Mouse (Mus musculus): Measurements from ENCODE around the gene Ear6. TPM values are rescaled to one million over a fixed set of nuclear protein-coding genes. Genes with fewer than 3 reads are reported as not detected.
"Not testable (repeated sequence)": the region's sequence is repeated elsewhere in the genome, so short reads cannot be mapped to it uniquely, and the experiment has no call there.

The Ear6 gene
- not detected in 2 replicates for polyA plus RNA-seq (2015; fragmentation: Nextera tagmentation; extraction: Ambion mirVana)

DNA sequence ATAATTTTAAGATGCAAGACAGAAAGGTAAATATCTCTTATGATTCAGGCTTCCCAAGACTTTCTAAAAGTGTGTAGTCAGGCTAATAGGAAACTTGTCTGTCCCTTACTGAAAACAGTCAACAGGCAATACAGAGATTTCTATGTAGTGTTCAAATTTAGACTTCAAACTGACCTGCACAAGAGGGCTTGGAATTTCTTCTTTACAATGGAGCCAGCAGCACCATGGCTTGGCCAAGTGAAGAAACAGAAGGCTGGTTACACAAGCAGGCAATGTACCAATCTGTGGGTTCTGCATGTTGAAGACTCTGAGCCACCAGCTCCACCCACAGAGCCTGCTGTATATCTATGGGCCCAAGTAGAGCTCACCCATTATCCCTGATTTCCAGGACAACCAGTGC, at the start of gene Ear6:
Gene Ear6, plus strand, starts transcription at position 301 of the 400 bp plus-strand sequence.
- Histone ChIP-seq H3K36me3 (ENCODE audit: control insufficient read depth, insufficient read depth, low read length) (no peaks in the 10 kb centered on the region), H3K27ac (ENCODE audit: low read length) (no peak within 1 kb of the TSS), H3K4me3 (ENCODE audit: low read depth, low read length) (no peak within 1 kb of the TSS), H3K4me1 (ENCODE audit: control insufficient read depth, insufficient read depth, low read length) (no peaks in the 10 kb centered on the region), H3K4me2 (ENCODE audit: low read length) (no peak within 1 kb of the TSS), H3K9me3 (replicated peaks; ENCODE audit: control insufficient read depth, low read length, poor library complexity, severe bottlenecking) (no peaks in the 10 kb centered on the region), H3K27me3 (ENCODE audit: control insufficient read depth, insufficient read depth, low read depth, low read length) (no peaks in the 10 kb centered on the region), H3K9ac (ENCODE audit: low read depth, low read length) (no peak within 1 kb of the TSS)
- no peak for ATAC-seq

DNA sequence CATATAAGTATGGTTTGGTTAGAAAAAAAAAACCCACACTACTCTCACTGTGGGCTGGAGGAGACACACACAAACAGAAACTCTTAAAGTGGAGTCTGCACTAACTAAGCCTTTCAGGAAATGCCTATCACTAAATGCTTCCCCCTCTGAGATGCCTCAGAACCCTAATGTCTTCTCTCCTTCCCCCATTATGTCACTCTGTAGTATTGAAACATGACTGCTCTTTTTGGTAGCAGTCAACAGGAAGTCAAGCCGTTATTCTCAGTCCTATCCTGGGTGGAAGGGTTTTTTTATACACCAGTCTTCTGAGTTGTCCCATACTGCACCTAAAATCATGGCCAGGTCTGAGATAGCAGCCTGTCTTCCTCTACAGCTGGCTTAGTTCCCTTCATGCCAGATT, 26.9 kb upstream of the Ear6 start:
- Histone ChIP-seq H3K4me1 (ENCODE audit: control insufficient read depth, insufficient read depth, low read length) (no peaks in the 10 kb centered on the region), H3K27me3 (ENCODE audit: control insufficient read depth, insufficient read depth, low read depth, low read length) (no peaks in the 10 kb centered on the region), H3K9ac (ENCODE audit: low read depth, low read length) (no peak overlapping the region), H3K4me3 (ENCODE audit: low read depth, low read length) (no peak overlapping the region), H3K36me3 (ENCODE audit: control insufficient read depth, insufficient read depth, low read length) (no peaks in the 10 kb centered on the region), H3K9me3 (replicated peaks; ENCODE audit: control insufficient read depth, low read length, poor library complexity, severe bottlenecking) (no peaks in the 10 kb centered on the region), H3K27ac (ENCODE audit: low read length) (no peak overlapping the region), H3K4me2 (ENCODE audit: low read length) (no peak overlapping the region)
- WGBS: 92% methylated on average over 1 of the region's 1 CpGs
- no peak for ATAC-seq

DNA sequence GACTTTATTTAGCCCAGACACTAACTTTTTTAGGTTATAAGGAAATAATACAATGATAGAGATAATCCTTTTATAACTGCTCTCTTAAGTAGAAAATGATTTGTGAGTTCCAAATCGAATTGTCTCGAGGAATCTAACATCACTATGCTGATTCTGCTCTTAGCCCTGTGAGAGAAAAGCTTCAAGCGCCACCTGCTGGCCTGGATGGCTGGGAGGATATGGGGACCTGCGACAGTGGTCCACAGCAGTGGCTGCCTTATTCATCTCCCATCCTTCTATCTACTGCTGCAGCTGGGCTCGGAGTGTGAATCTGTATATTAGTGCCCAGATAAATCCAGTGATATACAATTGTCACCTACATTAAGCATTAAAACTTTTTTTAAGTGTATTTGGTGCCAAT, 25.7 kb upstream of the Ear6 start:
- peak; percentile 67; the same call in 1 of the 2 replicates for ATAC-seq
- not testable (repeated sequence) for H3K9me3 ChIP-seq (replicated peaks; ENCODE audit: control insufficient read depth, low read length, poor library complexity, severe bottlenecking); H3K27ac ChIP-seq (ENCODE audit: low read length); H3K4me3 ChIP-seq (ENCODE audit: low read depth, low read length); H3K9ac ChIP-seq (ENCODE audit: low read depth, low read length); H3K4me2 ChIP-seq (ENCODE audit: low read length); H3K4me1 ChIP-seq (ENCODE audit: control insufficient read depth, insufficient read depth, low read length); H3K27me3 ChIP-seq (ENCODE audit: control insufficient read depth, insufficient read depth, low read depth, low read length); H3K36me3 ChIP-seq (ENCODE audit: control insufficient read depth, insufficient read depth, low read length)
- 40% methylated on average over 5 of the region's 5 CpGs for WGBS

DNA sequence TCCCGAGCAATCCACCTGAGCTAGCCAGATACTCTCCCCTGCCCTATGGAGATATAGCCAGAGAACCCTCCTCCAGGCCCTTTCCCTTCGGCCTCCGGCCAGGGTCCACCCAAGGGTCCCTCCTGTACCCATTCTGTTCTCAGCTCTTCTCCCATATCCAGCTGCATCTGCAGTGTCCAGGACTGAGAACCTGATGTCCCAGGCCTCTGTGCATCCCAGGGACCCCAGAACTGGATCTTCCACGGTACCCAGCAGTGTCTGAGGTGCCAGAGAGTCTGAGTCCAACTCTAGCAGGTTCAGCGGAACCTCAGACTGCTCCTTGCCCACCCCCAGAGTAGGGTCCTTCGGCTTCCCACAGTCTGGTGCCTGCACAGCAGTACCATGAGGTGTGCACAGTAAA, 24.3 kb upstream of the Ear6 start:
- H3K9ac ChIP-seq (ENCODE audit: low read depth, low read length): no peak overlapping the region
- H3K4me3 ChIP-seq (ENCODE audit: low read depth, low read length): no peak overlapping the region
- H3K27me3 ChIP-seq (ENCODE audit: control insufficient read depth, insufficient read depth, low read depth, low read length): no peaks in the 10 kb centered on the region
- no peaks in the 10 kb centered on the region for H3K9me3 ChIP-seq (replicated peaks; ENCODE audit: control insufficient read depth, low read length, poor library complexity, severe bottlenecking)
- no peak overlapping the region for H3K27ac ChIP-seq (ENCODE audit: low read length)
- H3K4me1 ChIP-seq (ENCODE audit: control insufficient read depth, insufficient read depth, low read length): no peaks in the 10 kb centered on the region
- ATAC-seq: no peak
- WGBS: 84% methylated on average over 6 of the region's 6 CpGs
- no peak overlapping the region for H3K4me2 ChIP-seq (ENCODE audit: low read length)
- H3K36me3 ChIP-seq (ENCODE audit: control insufficient read depth, insufficient read depth, low read length): no peaks in the 10 kb centered on the region

DNA sequence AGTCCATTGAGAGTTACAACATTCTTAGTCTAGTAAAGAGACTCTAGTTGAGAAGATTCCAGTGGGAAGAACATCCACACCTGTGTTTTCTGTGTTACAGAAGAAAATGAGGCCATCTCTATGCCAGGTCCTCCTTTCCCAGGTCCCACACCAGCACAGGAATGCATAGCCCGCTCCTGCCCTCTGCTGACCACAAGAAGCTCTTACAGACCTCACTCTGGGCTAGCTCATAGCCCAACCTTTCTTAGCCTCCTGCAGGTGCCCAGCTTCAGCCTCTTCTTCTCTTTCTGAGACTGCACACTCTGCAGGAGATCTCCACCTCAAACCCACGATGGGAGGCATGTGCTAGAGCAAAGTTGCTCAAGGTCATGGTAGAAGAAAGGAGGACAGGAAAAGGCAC, 15.0 kb upstream of the Ear6 start:
- WGBS: 34% methylated on average over 2 of the region's 2 CpGs

DNA sequence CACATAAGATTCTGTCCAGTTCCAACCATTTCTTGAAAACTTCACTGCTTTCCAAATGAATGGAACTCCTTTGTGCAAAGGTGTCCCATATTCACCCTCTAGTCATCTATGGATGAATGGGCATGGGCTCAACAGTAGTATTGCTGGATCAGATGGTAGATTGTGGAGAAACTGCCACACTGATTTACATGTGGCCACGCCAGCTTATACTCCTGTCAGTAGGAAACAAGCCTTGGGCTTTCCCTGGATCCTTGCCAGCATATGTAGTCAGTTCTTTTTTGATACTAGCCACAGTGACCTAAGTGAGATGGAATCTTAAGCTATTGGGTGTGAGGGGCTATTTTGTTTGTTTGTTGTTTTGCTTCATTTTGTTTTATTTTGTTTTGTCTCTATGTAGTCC, 11.2 kb upstream of the Ear6 start:
- Histone ChIP-seq H3K9me3 (replicated peaks; ENCODE audit: control insufficient read depth, low read length, poor library complexity, severe bottlenecking) (no peaks in the 10 kb centered on the region), H3K9ac (ENCODE audit: low read depth, low read length) (no peak overlapping the region), H3K27me3 (ENCODE audit: control insufficient read depth, insufficient read depth, low read depth, low read length) (no peaks in the 10 kb centered on the region), H3K27ac (ENCODE audit: low read length) (no peak overlapping the region), H3K4me1 (ENCODE audit: control insufficient read depth, insufficient read depth, low read length) (no peaks in the 10 kb centered on the region), H3K4me3 (ENCODE audit: low read depth, low read length) (no peak overlapping the region), H3K36me3 (ENCODE audit: control insufficient read depth, insufficient read depth, low read length) (no peaks in the 10 kb centered on the region), H3K4me2 (ENCODE audit: low read length) (no peak overlapping the region)
- WGBS: 75% methylated on average over 1 of the region's 1 CpGs
- no peak for ATAC-seq

More for the DNA sequence above, 15.0 kb upstream of the Ear6 start:
- not testable (repeated sequence) for ATAC-seq; H3K36me3 ChIP-seq (ENCODE audit: control insufficient read depth, insufficient read depth, low read length); H3K9ac ChIP-seq (ENCODE audit: low read depth, low read length); H3K4me1 ChIP-seq (ENCODE audit: control insufficient read depth, insufficient read depth, low read length); H3K4me3 ChIP-seq (ENCODE audit: low read depth, low read length); H3K9me3 ChIP-seq (replicated peaks; ENCODE audit: control insufficient read depth, low read length, poor library complexity, severe bottlenecking); H3K27me3 ChIP-seq (ENCODE audit: control insufficient read depth, insufficient read depth, low read depth, low read length); H3K27ac ChIP-seq (ENCODE audit: low read length); H3K4me2 ChIP-seq (ENCODE audit: low read length)

DNA sequence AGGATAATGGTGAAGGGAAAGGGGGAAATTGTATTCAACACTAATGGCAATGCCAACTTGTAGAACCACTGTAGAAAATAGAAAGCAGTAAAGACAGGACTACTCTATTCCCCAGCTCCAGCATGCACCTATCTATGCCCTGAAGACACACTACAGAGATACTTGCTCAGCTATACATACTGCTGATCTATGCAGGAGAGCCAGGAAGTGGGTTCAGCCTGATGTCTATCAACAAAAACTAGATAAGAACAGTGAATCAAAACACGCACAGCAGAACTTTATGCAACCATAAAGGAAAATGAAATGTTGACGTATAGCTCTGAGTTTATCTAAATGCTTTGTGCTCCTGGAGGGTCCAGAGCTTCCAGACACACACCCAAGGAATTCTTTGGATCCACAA, 10.7 kb upstream of the Ear6 start:
- Histone ChIP-seq H3K4me1 (ENCODE audit: control insufficient read depth, insufficient read depth, low read length) (no peaks in the 10 kb centered on the region), H3K9me3 (replicated peaks; ENCODE audit: control insufficient read depth, low read length, poor library complexity, severe bottlenecking) (no peaks in the 10 kb centered on the region), H3K9ac (ENCODE audit: low read depth, low read length) (no peak overlapping the region), H3K27ac (ENCODE audit: low read length) (no peak overlapping the region), H3K4me3 (ENCODE audit: low read depth, low read length) (no peak overlapping the region), H3K36me3 (ENCODE audit: control insufficient read depth, insufficient read depth, low read length) (no peaks in the 10 kb centered on the region), H3K4me2 (ENCODE audit: low read length) (no peak overlapping the region), H3K27me3 (ENCODE audit: control insufficient read depth, insufficient read depth, low read depth, low read length) (no peaks in the 10 kb centered on the region)
- WGBS: 95% methylated on average over 2 of the region's 2 CpGs
- no peak for ATAC-seq

DNA sequence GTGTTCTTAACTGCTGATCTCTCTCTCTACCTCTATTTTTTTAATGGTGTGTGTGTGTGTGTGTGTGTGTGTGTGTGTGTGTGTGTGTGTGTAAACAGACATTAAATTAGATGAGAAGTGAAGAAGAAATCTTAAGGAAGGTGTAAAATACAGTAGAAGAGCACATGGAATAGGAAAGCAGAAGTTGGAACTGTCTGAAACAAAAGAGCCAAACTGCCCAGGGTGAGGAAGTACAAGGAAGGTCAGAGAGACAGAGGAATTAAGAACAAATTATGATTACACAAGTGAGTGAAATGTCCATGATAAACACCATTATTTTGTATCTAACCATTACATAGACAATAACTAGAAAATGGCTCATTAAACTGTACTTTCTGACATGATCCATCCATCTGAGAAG, 9.6 kb upstream of the Ear6 start:
- Histone ChIP-seq H3K27me3 (ENCODE audit: control insufficient read depth, insufficient read depth, low read depth, low read length) (no peaks in the 10 kb centered on the region), H3K27ac (ENCODE audit: low read length) (no peak overlapping the region), H3K9me3 (replicated peaks; ENCODE audit: control insufficient read depth, low read length, poor library complexity, severe bottlenecking) (no peaks in the 10 kb centered on the region), H3K4me2 (ENCODE audit: low read length) (no peak overlapping the region), H3K4me3 (ENCODE audit: low read depth, low read length) (no peak overlapping the region), H3K4me1 (ENCODE audit: control insufficient read depth, insufficient read depth, low read length) (no peaks in the 10 kb centered on the region), H3K9ac (ENCODE audit: low read depth, low read length) (no peak overlapping the region), H3K36me3 (ENCODE audit: control insufficient read depth, insufficient read depth, low read length) (no peaks in the 10 kb centered on the region)
- no peak for ATAC-seq

DNA sequence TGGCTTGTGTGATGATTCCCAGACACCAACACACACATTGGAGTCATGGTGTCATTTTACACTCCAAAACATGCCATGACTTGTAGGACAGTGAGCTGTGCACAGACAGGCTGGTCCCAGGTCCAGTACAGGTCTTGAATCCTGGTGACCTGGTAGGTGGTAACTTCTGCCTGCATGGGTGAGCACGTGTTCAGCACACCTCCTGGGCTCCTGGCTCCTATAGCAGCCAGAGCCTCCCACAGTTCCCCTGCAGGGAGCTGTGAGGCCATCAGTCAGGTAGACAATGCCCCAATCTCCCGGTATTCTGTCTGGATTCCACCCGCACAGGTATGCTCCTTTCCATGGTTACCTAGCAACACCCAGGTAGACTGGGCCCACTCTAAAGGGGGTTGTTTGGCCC, 6.9 kb upstream of the Ear6 start:
- Histone ChIP-seq H3K9me3 (replicated peaks; ENCODE audit: control insufficient read depth, low read length, poor library complexity, severe bottlenecking) (no peaks in the 10 kb centered on the region), H3K4me1 (ENCODE audit: control insufficient read depth, insufficient read depth, low read length) (no peaks in the 10 kb centered on the region), H3K4me2 (ENCODE audit: low read length) (no peak overlapping the region), H3K36me3 (ENCODE audit: control insufficient read depth, insufficient read depth, low read length) (no peaks in the 10 kb centered on the region), H3K27ac (ENCODE audit: low read length) (no peak overlapping the region), H3K27me3 (ENCODE audit: control insufficient read depth, insufficient read depth, low read depth, low read length) (no peaks in the 10 kb centered on the region), H3K4me3 (ENCODE audit: low read depth, low read length) (no peak overlapping the region), H3K9ac (ENCODE audit: low read depth, low read length) (no peak overlapping the region)
- WGBS: 80% methylated on average over 3 of the region's 3 CpGs
- ATAC-seq: no peak

DNA sequence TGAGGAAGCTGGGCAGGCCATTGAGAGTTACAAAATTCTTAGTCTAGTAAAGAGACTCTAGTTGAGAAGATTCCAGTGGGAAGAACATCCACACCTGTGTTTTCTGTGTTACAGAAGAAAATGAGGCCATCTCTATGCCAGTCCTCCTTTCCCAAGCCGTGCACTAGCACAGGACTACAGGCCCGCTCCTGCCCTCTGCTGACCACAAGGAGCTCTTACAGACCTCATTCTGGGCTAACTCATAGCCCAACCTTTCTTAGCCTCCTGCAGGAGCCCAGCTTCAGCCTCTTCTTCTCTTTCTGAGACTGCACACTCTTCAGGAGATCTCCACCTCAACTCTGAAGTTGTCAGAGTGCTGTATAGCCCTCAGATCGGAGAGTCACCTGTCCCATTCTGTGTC, 2.5 kb upstream of the Ear6 start:
- not testable (repeated sequence) for ATAC-seq; H3K36me3 ChIP-seq (ENCODE audit: control insufficient read depth, insufficient read depth, low read length); H3K4me3 ChIP-seq (ENCODE audit: low read depth, low read length); H3K4me1 ChIP-seq (ENCODE audit: control insufficient read depth, insufficient read depth, low read length); H3K9me3 ChIP-seq (replicated peaks; ENCODE audit: control insufficient read depth, low read length, poor library complexity, severe bottlenecking); H3K27ac ChIP-seq (ENCODE audit: low read length); H3K9ac ChIP-seq (ENCODE audit: low read depth, low read length); H3K4me2 ChIP-seq (ENCODE audit: low read length); H3K27me3 ChIP-seq (ENCODE audit: control insufficient read depth, insufficient read depth, low read depth, low read length)
- 49% methylated on average over 3 of the region's 3 CpGs for WGBS

Measured in midbrain, embryonic 16.5 days (tissue).